Mouse (Mus musculus): ENCODE results near the gene Yipf7.

The Yipf7 gene
- long read RNA-seq, experiment 1, result 0 reads
- long read RNA-seq, experiment 2, result 0 reads

DNA sequence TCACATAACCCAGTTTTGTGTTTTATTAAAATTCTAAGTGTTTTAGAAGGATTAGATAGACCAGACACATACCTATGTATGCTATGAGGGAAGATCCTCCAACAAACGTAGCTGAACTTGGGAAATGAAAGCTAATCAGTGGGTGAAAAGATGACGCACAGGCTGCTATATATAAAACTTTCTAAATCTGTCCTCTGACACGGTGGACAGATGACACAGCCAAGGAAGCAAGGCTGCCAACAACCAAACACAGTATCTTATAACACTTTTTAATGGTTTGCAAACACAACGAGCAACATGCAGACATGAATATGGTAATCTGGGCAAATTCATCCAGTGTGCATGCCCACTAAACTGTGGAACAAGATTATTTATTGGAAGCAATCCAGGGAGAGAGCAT is at the start of gene Yipf7:
Yipf7 (minus strand) TSS at position 160 of the 400 bp plus-strand sequence.
- intact Hi-C loops (cut with DNase I), result no loop called here

DNA sequence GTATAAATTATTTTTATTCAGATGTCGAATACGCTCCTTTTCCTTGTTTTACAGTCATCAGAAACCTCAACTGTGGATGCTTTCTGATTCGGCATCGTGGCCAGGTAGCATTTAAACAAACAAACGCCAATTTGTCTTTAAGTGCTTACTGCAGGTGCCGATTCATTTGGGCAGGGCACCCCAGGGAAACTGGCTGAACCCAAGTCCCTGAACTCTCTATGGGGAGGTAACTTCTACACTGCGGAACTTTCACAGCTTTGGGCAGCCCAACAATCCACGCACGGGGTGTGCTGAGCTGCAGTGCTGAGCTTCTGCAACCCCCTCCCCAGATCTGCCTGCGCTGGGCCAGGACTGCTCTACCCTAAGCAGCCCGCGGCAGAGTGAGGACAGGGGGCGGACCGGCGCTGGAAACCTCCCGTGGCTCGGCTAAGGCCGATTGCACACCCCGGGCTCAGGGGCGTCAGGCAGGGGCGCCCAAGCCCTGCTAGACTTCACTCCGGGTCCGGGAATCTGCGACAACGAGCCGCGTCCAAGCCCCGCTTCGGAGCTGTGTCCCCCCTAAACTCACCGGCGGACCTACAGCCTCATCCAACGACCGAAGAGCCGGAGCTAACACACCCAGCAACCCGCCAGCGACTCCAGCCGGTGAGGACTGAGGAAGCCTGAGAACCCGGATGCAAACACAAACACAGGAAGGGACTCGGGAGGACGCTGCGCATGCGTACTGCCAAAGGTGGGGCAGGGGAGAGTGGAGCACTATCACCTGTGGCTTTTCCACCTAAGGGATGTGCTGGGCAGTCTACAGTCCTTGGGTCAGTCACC is 49.4 kb upstream of the Yipf7 start, which contains the start of gene Gnpda2:
Gnpda2 (minus strand) TSS at position 701 of the 822 bp plus-strand sequence.
- intact Hi-C loops (cut with DNase I), result no loop called here

GRCm38 (mm10) chr5:69557404-69557935 is 15.0 kb upstream of the Yipf7 start:
- intact Hi-C loops (cut with DNase I), result no loop called here

DNA sequence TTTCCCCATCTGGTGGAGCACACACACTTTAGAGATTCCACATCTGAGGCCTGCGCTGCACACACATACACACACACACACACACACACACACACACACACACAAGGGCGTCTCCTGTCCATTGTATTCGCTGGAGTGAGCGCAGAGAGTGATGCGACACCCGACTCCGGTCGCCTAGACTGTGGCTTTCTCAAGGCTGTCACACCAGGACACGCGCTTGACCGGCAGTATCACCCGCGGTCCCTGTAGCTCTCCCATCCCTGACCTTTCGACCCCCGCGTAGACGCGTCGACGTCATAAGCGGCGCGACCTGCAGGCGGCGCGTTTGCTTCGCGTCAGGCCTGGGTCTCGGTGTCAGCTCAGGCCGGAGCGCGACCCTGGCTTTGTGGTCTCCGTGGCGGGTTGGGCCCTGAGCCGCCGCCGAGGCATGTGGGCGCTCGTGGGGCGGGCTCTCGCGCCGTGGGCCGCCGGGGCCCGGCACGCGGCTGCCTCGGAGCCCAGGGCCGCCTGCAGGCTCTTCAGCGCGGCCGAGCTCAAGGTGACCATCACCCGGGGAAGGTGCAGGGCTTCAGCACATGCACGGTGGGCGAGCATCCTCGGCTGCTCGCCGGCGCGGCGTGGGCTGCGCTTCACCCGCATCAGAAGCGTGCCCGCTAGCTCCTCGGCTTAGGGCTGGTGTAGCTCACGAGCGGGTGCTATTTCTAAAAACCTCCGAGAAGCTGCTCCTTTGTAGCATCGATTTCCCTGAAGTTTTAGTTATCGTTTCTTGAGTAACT is 14.4 kb upstream of the Yipf7 start, which contains the start of gene Guf1:
Guf1 (plus strand) TSS at position 296 of the 776 bp plus-strand sequence.
- intact Hi-C loops (cut with DNase I), result no loop called here

DNA sequence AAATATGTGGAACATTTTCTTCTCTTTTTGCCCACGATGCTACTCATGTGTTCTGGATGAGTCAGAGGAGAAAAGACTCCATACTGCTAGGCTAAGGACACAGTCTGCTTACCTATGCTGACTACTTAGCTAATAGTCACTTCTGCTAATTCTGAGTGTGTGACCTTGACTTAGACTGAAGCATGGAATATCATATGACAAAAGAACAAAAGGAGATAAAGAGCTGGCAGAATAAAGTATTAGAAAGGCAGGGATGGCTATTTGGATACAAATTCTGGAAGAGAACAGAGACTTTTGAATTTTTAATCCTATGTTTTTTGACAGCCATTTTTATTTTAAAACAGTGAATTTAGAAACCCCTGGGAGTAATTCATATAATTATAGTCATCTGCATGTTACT is 768 bp downstream of the Yipf7 start:
- intact Hi-C loops (cut with DNase I), result no loop called here

GRCm38 (mm10) chr5:69523944-69524343 is 18.5 kb downstream of the Yipf7 start:
- intact Hi-C loops (cut with DNase I), result loop anchor here (5.0 kb wide), 1 partner anchor 1272 kb away; no protein-coding TSS in a partner anchor

- intact Hi-C loops (cut with DNase I), result loop anchor here (5.0 kb wide), 1 partner anchor 1270 kb away; no protein-coding TSS in a partner anchor
Measured at GRCm38 (mm10) chr5:69522064-69522463, 20.4 kb downstream of the Yipf7 start.

DNA sequence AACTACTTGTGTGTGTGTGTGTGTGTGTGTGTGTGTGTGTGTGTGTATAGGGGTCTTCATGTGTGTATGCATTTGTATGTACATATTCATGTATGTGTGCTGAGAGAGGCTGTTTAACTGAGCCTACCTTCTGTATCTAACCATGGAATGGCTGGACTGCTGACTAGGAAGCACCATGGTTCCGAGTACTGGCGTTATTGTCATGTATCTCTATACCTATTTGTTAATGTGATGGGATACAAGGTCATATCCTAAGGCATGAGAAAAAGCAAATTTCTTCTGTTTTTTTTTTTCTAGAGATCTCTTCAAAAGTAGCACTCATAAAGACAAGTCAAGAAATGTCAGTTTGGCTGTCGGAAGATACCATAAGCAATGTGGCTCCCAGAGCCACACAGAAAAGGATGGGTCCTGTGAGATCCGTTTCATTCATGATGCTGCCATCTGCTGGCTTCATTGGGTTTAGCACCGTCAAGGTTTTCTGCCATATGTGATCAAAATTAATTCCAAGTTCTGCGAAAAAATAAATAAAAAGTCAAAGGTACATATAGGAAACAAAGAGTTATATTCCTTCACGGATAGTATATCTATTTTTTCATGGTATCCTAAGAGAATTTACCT is 21.7 kb downstream of the Yipf7 start:
- intact Hi-C loops (cut with DNase I), result loop anchor here (5.0 kb wide), 1 partner anchor 1268 kb away; no protein-coding TSS in a partner anchor

DNA sequence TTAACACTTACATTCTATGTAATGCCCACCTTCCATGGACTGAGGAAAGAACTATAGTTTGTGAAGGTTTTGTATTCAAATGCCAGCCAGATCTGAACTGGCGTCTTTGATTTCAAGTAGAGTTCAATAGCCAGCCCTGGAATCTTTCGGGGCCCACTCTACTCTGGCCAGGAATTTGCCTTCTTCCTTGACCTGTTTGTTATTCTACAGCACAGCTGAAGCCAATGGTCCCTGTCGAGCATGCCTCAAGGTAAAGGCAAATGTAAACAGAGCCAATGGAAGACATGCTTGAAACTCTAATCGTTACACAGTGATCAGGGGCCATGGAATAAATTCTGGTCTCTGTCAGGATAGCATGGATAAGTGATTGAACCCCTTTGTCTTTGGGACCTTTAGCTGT is 30.2 kb downstream of the Yipf7 start:
- intact Hi-C loops (cut with DNase I), result no loop called here

DNA sequence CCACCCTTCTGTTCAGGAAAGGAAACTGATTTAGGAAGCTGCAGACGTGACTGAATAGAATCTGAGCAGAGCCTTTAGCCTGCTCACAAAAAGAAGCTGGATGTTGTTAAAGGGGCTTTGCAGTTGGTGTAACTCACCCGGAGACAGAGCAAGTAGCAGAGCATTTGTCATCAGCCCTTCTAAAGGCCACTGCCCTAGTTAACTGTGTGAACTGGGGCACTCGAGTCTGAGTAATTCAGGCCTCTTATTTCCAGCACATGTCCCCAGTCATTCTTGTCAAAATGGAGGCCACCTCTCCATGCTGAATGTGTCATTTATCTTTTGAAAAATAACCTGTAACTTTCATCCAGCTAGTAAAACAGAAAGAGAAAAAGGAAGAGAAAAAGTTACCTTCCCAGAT is 30.8 kb downstream of the Yipf7 start:
- intact Hi-C loops (cut with DNase I), result no loop called here

DNA sequence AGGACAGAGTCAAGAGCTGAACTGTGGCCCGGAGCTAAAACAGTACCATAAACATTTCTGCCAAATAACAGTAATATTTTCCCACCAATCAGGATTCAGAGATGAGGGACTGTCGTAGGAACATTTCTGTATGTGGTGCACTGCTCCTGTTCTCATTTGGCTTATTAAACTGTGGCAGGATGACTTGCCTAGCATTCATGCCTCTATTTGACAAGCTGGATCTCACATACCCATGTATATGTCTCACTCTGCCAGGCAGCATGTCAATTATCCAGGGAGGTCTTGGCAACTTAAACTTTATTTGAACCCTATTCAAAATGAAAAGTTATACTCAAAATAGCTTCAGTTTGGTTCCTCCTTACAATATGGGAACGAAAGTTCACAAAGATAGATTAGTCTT is 35.4 kb downstream of the Yipf7 start:
- intact Hi-C loops (cut with DNase I), result no loop called here

- intact Hi-C loops (cut with DNase I), result no loop called here
Measured at GRCm38 (mm10) chr5:69489046-69489445, 53.4 kb downstream of the Yipf7 start.

- intact Hi-C loops (cut with DNase I), result no loop called here
Measured at GRCm38 (mm10) chr5:69467520-69467919, 74.9 kb downstream of the Yipf7 start.
